ENCODE assay signal across 33 mouse cellular contexts in the genomic region with DNA sequence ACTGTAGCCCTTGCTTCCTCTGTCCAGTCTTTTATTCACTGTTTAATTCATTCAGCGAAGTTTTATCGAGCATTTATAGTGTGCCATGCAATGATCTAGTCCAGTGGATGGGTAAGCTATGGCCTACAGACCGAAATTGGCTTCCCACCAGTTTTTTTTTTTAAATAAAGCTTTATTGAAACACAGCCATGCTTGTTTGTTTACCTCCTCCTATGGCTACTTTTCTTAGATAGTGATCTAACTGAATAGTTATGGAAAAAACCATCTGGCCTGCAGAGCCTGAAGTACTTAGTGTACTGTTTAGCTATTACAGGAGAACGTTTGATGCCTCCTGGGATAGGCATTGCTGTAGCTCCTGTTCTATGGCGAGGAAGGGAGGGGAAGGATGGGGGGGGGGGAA. TPM values are rescaled to one million over a fixed set of nuclear protein-coding genes. Genes with fewer than 3 reads are reported as not detected.
"Had no signal": no experiment of that assay in that cellular context is flagged by ENCODE, and none has a peak within 500 bp of the region (broad histone marks: within the 10 kb centered on the region; RNA-seq: fewer than 3 reads in every experiment).

No protein-coding gene starts in this region.

- ATAC-seq: forebrain, embryonic 13.5 days; forebrain, embryonic 14.5 days; forebrain, embryonic 15.5 days; forebrain, embryonic 16.5 days; forebrain, postnatal 0 days had no signal

- H3K4me2 ChIP-seq: embryonic facial prominence, embryonic 12.5 days; embryonic facial prominence, embryonic 13.5 days; embryonic facial prominence, embryonic 15.5 days; forebrain, embryonic 12.5 days; forebrain, embryonic 13.5 days; forebrain, embryonic 15.5 days had no signal

- H3K4me1 ChIP-seq: forebrain, embryonic 13.5 days had no signal

- H3K36me3 ChIP-seq: embryonic facial prominence, embryonic 10.5 days; embryonic facial prominence, embryonic 12.5 days; embryonic facial prominence, embryonic 13.5 days; embryonic facial prominence, embryonic 15.5 days; forebrain, embryonic 10.5 days; forebrain, embryonic 12.5 days; forebrain, embryonic 15.5 days; heart, embryonic 10.5 days had no signal

- H3K9ac ChIP-seq: embryonic facial prominence, embryonic 12.5 days; embryonic facial prominence, embryonic 13.5 days; embryonic facial prominence, embryonic 15.5 days; forebrain, embryonic 12.5 days; forebrain, embryonic 13.5 days; forebrain, embryonic 15.5 days; forebrain, postnatal 0 days had no signal

- H3K9me3 ChIP-seq: embryonic facial prominence, embryonic 10.5 days; embryonic facial prominence, embryonic 12.5 days; embryonic facial prominence, embryonic 13.5 days; embryonic facial prominence, embryonic 15.5 days; forebrain, embryonic 12.5 days; forebrain, embryonic 13.5 days; forebrain, embryonic 15.5 days; heart, embryonic 10.5 days had no signal

- H3K27me3 ChIP-seq: embryonic facial prominence, embryonic 12.5 days had no signal

- H3K27ac ChIP-seq: embryonic facial prominence, embryonic 10.5 days; embryonic facial prominence, embryonic 12.5 days; embryonic facial prominence, embryonic 13.5 days; embryonic facial prominence, embryonic 15.5 days; forebrain, embryonic 10.5 days; forebrain, embryonic 12.5 days; forebrain, embryonic 13.5 days; forebrain, embryonic 15.5 days; heart, embryonic 10.5 days had no signal

- H3K4me3 ChIP-seq: embryonic facial prominence, embryonic 10.5 days; embryonic facial prominence, embryonic 12.5 days; embryonic facial prominence, embryonic 13.5 days; embryonic facial prominence, embryonic 15.5 days; erythroblast, embryonic 14.5 days; forebrain, embryonic 10.5 days; forebrain, embryonic 12.5 days; forebrain, embryonic 13.5 days; forebrain, embryonic 15.5 days; heart, embryonic 10.5 days had no signal

- DNase-seq: cerebellum, adult 2 months; cerebellum, adult 8-10 months; cerebellum, adult 9-10 months; cerebellum, adult 9-11 months; cerebellum, postnatal 10 days; cerebellum, postnatal 14 days; cerebellum, postnatal 25 days; cerebellum, postnatal 36 days; embryo, embryonic 11 days; forebrain, postnatal 0 days; gastrocnemius, postnatal 14 days; gastrocnemius, postnatal 25 days; gastrocnemius, postnatal 36 days; heart, adult 18-20 months had no signal

RNA-seq across cellular contexts. Expression of a gene that starts 23.6 kb away (rescaled TPM):
- total RNA-seq: common myeloid progenitor, adult 5-6 weeks; gastrocnemius, adult 8-10 months; gastrocnemius, postnatal 25 days; gastrocnemius, postnatal 36 days; granulocyte monocyte progenitor cell, adult 5-6 weeks; heart, adult 18-20 months had no signal
- polyA plus RNA-seq: embryonic facial prominence, embryonic 10.5 days; erythroblast, embryonic 14.5 days; forebrain, embryonic 10.5 days had no signal

RNA-seq across cellular contexts. Expression of a gene that starts 28.8 kb away (rescaled TPM):
- total RNA-seq: common myeloid progenitor, adult 5-6 weeks; forebrain, postnatal 0 days; gastrocnemius, adult 18-20 months; gastrocnemius, adult 8-10 months; gastrocnemius, postnatal 14 days; gastrocnemius, postnatal 25 days; gastrocnemius, postnatal 36 days; gastrocnemius, postnatal 4 days; granulocyte monocyte progenitor cell, adult 5-6 weeks; heart, adult 18-20 months; heart, adult 8-10 months had no signal
- polyA plus RNA-seq: embryonic facial prominence, embryonic 13.5 days; embryonic facial prominence, embryonic 14.5 days; erythroblast, embryonic 14.5 days; forebrain, embryonic 10.5 days; forebrain, embryonic 13.5 days; forebrain, embryonic 14.5 days; forebrain, embryonic 15.5 days; forebrain, embryonic 16.5 days; forebrain, postnatal 0 days; heart, embryonic 10.5 days had no signal
